Mouse (Mus musculus) spleen, adult 2 months (tissue): ENCODE results near the gene Plk3. TPM values are rescaled to one million over a fixed set of nuclear protein-coding genes. Genes with fewer than 3 reads are reported as not detected.

Source experiments
- DNase-seq, 2 experiments: peaks; one replicate each; pipeline versions ENCODE4 v3.0.0 to v3.0.0-alpha.2; 2012 to 2021; ENCODE audit warnings: low spot score in 2 of 2, low read depth in 1 of 2
- H3K27ac ChIP-seq: fragments of 200-500 bp; 2 replicates; pipeline ENCODE4 v1.5.1; 2012; ENCODE audit warnings: low read length, inconsistent platforms; ENCODE audit not compliant: insufficient read depth
- H3K27me3 ChIP-seq: fragments of 200-500 bp; 2 replicates; pipeline ENCODE4 v1.6.1; 2012; ENCODE audit warnings: mild to moderate bottlenecking, moderate library complexity, low read length, inconsistent platforms; ENCODE audit not compliant: control insufficient read depth, insufficient read depth
- H3K36me3 ChIP-seq: fragments of 200-500 bp; 2 replicates; pipeline ENCODE4 v1.6.1; 2012; ENCODE audit warnings: mild to moderate bottlenecking, low read length, inconsistent platforms; ENCODE audit not compliant: control insufficient read depth, insufficient read depth
- H3K4me1 ChIP-seq: fragments of 200-500 bp; 2 replicates; pipeline ENCODE4 v1.6.1; 2011; ENCODE audit warnings: inconsistent platforms; ENCODE audit not compliant: control insufficient read depth, insufficient read depth, insufficient read length
- H3K4me3 ChIP-seq: fragments of 200-500 bp; 2 replicates; pipeline ENCODE4 v1.5.1; 2011; ENCODE audit warnings: mild to moderate bottlenecking, inconsistent platforms; ENCODE audit not compliant: insufficient read depth, insufficient read length; ENCODE audit errors: extremely low read depth
- CTCF ChIP-seq: fragments of 200-500 bp; IDR thresholded peaks from 2 replicates; pipeline ENCODE4 v1.5.1; 2011; ENCODE audit warnings: mild to moderate bottlenecking, inconsistent platforms; ENCODE audit not compliant: insufficient read depth, insufficient read length, insufficient replicate concordance; ENCODE audit errors: extremely low read depth
- POLR2A ChIP-seq: fragments of 200-500 bp; IDR thresholded peaks from 2 replicates; pipeline ENCODE4 v1.6.1; 2011; ENCODE audit warnings: low read depth, low read length, inconsistent platforms
- WGBS: fragments of 180-500 bp; shearing (Covaris S2); methylation state at CpG from one replicate; pipeline ENCODE4 v1.1.7; 2018; 5-methylcytosine and 5-hydroxymethylcytosine counted together
- polyA plus RNA-seq: library from polyadenylated mRNA; depleted of rRNA; stranded (reverse); fragments of >200 nt; gene quantifications from 2 replicates; pipeline ENCODE4 v1.2.3, GENCODE M21; 2012

The Plk3 gene
- polyA plus RNA-seq, 1 experiment = 12.4 TPM

- DNase-seq = no peak
- H3K27me3 ChIP-seq = no peaks in the 10 kb centered on the region
- H3K4me3 ChIP-seq = no peak overlapping the region
- no peaks in the 10 kb centered on the region for H3K4me1 ChIP-seq
- TF ChIP-seq POLR2A = no peak
- no peak for TF ChIP-seq CTCF
- WGBS = 83% methylated on average over 6 of the region's 6 CpGs
- peaks cover 33% of the 10 kb centered on the region for H3K36me3 ChIP-seq
- H3K27ac ChIP-seq = no peak overlapping the region
Observed at GRCm38 (mm10) chr4:117149291-117150211, 15.8 kb upstream of the Plk3 start.

GRCm38 (mm10) chr4:117148815-117149214, 15.1 kb upstream of the Plk3 start:
- no peak for TF ChIP-seq POLR2A
- no peak for TF ChIP-seq CTCF
- no peak overlapping the region for H3K4me3 ChIP-seq
- 92% methylated on average over 24 of the region's 24 CpGs for WGBS
- H3K27ac ChIP-seq = no peak overlapping the region
- no peak for DNase-seq
- H3K27me3 ChIP-seq = no peaks in the 10 kb centered on the region
- peaks cover 29% of the 10 kb centered on the region for H3K36me3 ChIP-seq
- no peaks in the 10 kb centered on the region for H3K4me1 ChIP-seq

GRCm38 (mm10) chr4:117148047-117148713, 14.4 kb upstream of the Plk3 start:
- 84% methylated on average over 18 of the region's 18 CpGs for WGBS
- H3K27me3 ChIP-seq = no peaks in the 10 kb centered on the region
- H3K27ac ChIP-seq = no peak overlapping the region
- H3K4me3 ChIP-seq = no peak overlapping the region
- H3K4me1 ChIP-seq = no peaks in the 10 kb centered on the region
- no peak for DNase-seq
- TF ChIP-seq POLR2A = no peak
- TF ChIP-seq CTCF = no peak
- H3K36me3 ChIP-seq = peaks cover 24% of the 10 kb centered on the region

- no peak overlapping the region for H3K4me3 ChIP-seq
- 50% methylated on average over 15 of the region's 15 CpGs for whole genome bisulfite sequencing
- H3K27ac ChIP-seq = no peak overlapping the region
- no peaks in the 10 kb centered on the region for H3K4me1 ChIP-seq
- DNase-seq = peak; percentile 79 to 84
- no peaks in the 10 kb centered on the region for H3K27me3 ChIP-seq
- H3K36me3 ChIP-seq = peaks cover 9% of the 10 kb centered on the region; the same call in 1 of the 2 replicates
- TF ChIP-seq POLR2A (no peak), CTCF (peak; percentile 88; the same call in 1 of the 2 replicates)
Observed at GRCm38 (mm10) chr4:117146176-117146575, 12.4 kb upstream of the Plk3 start.

- no peak for DNase-seq
- no peaks in the 10 kb centered on the region for H3K27me3 ChIP-seq
- no peak overlapping the region for H3K4me3 ChIP-seq
- TF ChIP-seq CTCF (no peak), POLR2A (no peak)
- peaks cover 4% of the 10 kb centered on the region; the same call in 1 of the 2 replicates for H3K36me3 ChIP-seq
- no peak overlapping the region for H3K27ac ChIP-seq
- WGBS = 91% methylated on average over 13 of the region's 13 CpGs
- H3K4me1 ChIP-seq = no peaks in the 10 kb centered on the region
Observed at GRCm38 (mm10) chr4:117145248-117145647, 11.5 kb upstream of the Plk3 start.

GRCm38 (mm10) chr4:117143023-117143422, 9.3 kb upstream of the Plk3 start:
- Histone ChIP-seq H3K4me1 (no peaks in the 10 kb centered on the region), H3K36me3 (no peaks in the 10 kb centered on the region), H3K27me3 (no peaks in the 10 kb centered on the region), H3K27ac (no peak overlapping the region), H3K4me3 (no peak overlapping the region)
- WGBS = 81% methylated on average over 7 of the region's 7 CpGs
- TF ChIP-seq POLR2A (no peak), CTCF (no peak)
- DNase-seq = no peak
